ENCODE assay signal across 16 mouse cellular contexts in genomic region chr9:106274652-106275180, GRCm38 (mm10). TPM values are rescaled to one million over a fixed set of nuclear protein-coding genes. Genes with fewer than 3 reads are reported as not detected.
"Had no signal": no experiment of that assay in that cellular context is flagged by ENCODE, and none has a peak within 500 bp of the region (broad histone marks: within the 10 kb centered on the region; RNA-seq: fewer than 3 reads in every experiment).

No protein-coding gene starts in this region.

- H3K27ac ChIP-seq: kidney, embryonic 15.5 days; limb, embryonic 12.5 days; liver, embryonic 13.5 days; macrophage; midbrain, embryonic 15.5 days; neural tube, embryonic 12.5 days had no signal

- H3K9me3 ChIP-seq: kidney, embryonic 15.5 days; limb, embryonic 12.5 days; liver, embryonic 13.5 days; megakaryocyte, embryonic 14.5 days; midbrain, embryonic 15.5 days; neural tube, embryonic 12.5 days had no signal

- H3K36me3 ChIP-seq: kidney, embryonic 15.5 days; limb, embryonic 12.5 days; liver, embryonic 13.5 days; midbrain, embryonic 15.5 days; neural tube, embryonic 12.5 days had no signal

- H3K4me3 ChIP-seq: kidney, embryonic 15.5 days; limb, embryonic 12.5 days; liver, embryonic 13.5 days; megakaryocyte, embryonic 14.5 days; midbrain, embryonic 15.5 days; neural tube, embryonic 12.5 days had no signal

- H3K9ac ChIP-seq: kidney, embryonic 15.5 days; limb, embryonic 12.5 days; liver, embryonic 13.5 days; liver, postnatal 0 days; midbrain, embryonic 15.5 days; neural tube, embryonic 12.5 days had no signal

- DNase-seq: kidney, postnatal 14 days; layer of hippocampus, adult 9-11 months; layer of hippocampus, postnatal 36 days; liver; liver, embryonic 13.5 days; liver, postnatal 0 days; lung, postnatal 10 days; thymus, adult 18-20 months; thymus, postnatal 25 days had no signal

- H3K4me2 ChIP-seq: kidney, embryonic 15.5 days; limb, embryonic 12.5 days; liver, embryonic 13.5 days; midbrain, embryonic 11.5 days; midbrain, embryonic 15.5 days; neural tube, embryonic 12.5 days had no signal

- H3K27me3 ChIP-seq: kidney, embryonic 15.5 days; limb, embryonic 12.5 days; liver, embryonic 13.5 days; midbrain, embryonic 15.5 days; neural tube, embryonic 12.5 days had no signal

- ATAC-seq: liver, postnatal 0 days; midbrain, embryonic 15.5 days had no signal

RNA-seq across cellular contexts. Expression of gene Tlr9, which starts 52.3 kb away (rescaled TPM):
- polyA plus RNA-seq: limb, embryonic 12.5 days; midbrain, embryonic 11.5 days; neural tube, embryonic 12.5 days had no signal
